Mouse (Mus musculus) MEL (cell line): Measurements from ENCODE around the gene Pik3ca. TPM values are rescaled to one million over a fixed set of nuclear protein-coding genes. Genes with fewer than 3 reads are reported as not detected.

Source experiments
- DNase-seq: peaks from one replicate; pipeline ENCODE4 v3.0.0; 2011; ENCODE audit warnings: low read depth, low spot score
- H3K27ac ChIP-seq: 2 replicates; pipeline ENCODE4 v1.5.1; 2012; ENCODE audit warnings: low read depth, mild to moderate bottlenecking, control low read depth, low read length, moderate library complexity; ENCODE audit not compliant: control insufficient read depth
- H3K27me3 ChIP-seq, 2 experiments: fragments of 150-350 bp in 1 of 2; sonication (generic) in 1 of 2; 2 replicates each; pipeline ENCODE4 v1.6.1; 2012; ENCODE audit warnings: low read length in 2 of 2, mild to moderate bottlenecking in 2 of 2, improper control_type of control experiment in 1 of 2, moderate library complexity in 1 of 2; ENCODE audit not compliant: insufficient read depth in 2 of 2, control insufficient read depth in 1 of 2
- H3K36me3 ChIP-seq, 2 experiments: 2 replicates each; pipeline ENCODE4 v1.6.1; 2012 to 2014; ENCODE audit warnings: low read length in 2 of 2, improper control_type of control experiment in 1 of 2, inconsistent platforms in 1 of 2, mild to moderate bottlenecking in 1 of 2; ENCODE audit not compliant: insufficient read depth in 2 of 2, control insufficient read depth in 1 of 2
- H3K4me1 ChIP-seq, 2 experiments: fragments of 150-350 bp in 1 of 2; sonication (generic) in 1 of 2; 2 replicates each; pipeline ENCODE4 v1.6.1; 2012; ENCODE audit warnings: low read length in 2 of 2, improper control_type of control experiment in 1 of 2, mild to moderate bottlenecking in 1 of 2; ENCODE audit not compliant: insufficient read depth in 2 of 2, control insufficient read depth in 1 of 2
- H3K4me3 ChIP-seq, 2 experiments: fragments of 150-350 bp in 1 of 2; sonication (generic) in 1 of 2; 2 replicates each; pipeline ENCODE4 v1.5.1; 2012; ENCODE audit warnings: low read depth in 2 of 2, low read length in 2 of 2, mild to moderate bottlenecking in 2 of 2, moderate library complexity in 2 of 2, control low read depth in 1 of 2, improper control_type of control experiment in 1 of 2; ENCODE audit not compliant: control insufficient read depth in 1 of 2, insufficient read depth in 1 of 2
- H3K79me2 ChIP-seq: 2 replicates; pipeline ENCODE4 v1.6.1; 2012; ENCODE audit warnings: mild to moderate bottlenecking, low read length, moderate library complexity; ENCODE audit not compliant: control insufficient read depth, poor library complexity, insufficient read depth
- H3K9ac ChIP-seq: 2 replicates; pipeline ENCODE4 v1.6.1; 2012; ENCODE audit warnings: low read depth, mild to moderate bottlenecking, control low read depth, low read length, moderate library complexity; ENCODE audit not compliant: control insufficient read depth, poor library complexity, severe bottlenecking
- H3K9me3 ChIP-seq: fragments of 150-350 bp; sonication (generic); replicated peaks from 2 replicates; pipeline ENCODE4 v1.6.1; 2012; ENCODE audit warnings: mild to moderate bottlenecking, low read length, improper control_type of control experiment, moderate library complexity; ENCODE audit not compliant: insufficient read depth
- BHLHE40 ChIP-seq: IDR thresholded peaks from 2 replicates; pipeline ENCODE4 v1.6.1; 2012; ENCODE audit warnings: low read depth, mild to moderate bottlenecking, inconsistent platforms, low read length, improper control_type of control experiment, borderline replicate concordance
- CHD1 ChIP-seq: IDR thresholded peaks from 2 replicates; pipeline ENCODE4 v1.6.1; 2012; ENCODE audit warnings: low read depth, mild to moderate bottlenecking, inconsistent platforms, low read length, improper control_type of control experiment
- CHD2 ChIP-seq: IDR thresholded peaks from 2 replicates; pipeline ENCODE4 v1.6.1; 2011; ENCODE audit warnings: low read length, improper control_type of control experiment
- CTCF ChIP-seq, 3 experiments: IDR thresholded peaks in 2 of 3; conservative IDR thresholded peaks in 1 of 3; 2 replicates each; pipeline ENCODE4 v1.5.1; 2011 to 2012; ENCODE audit warnings: low read length in 3 of 3, low read depth in 2 of 3, mild to moderate bottlenecking in 2 of 3, improper control_type of control experiment in 1 of 3, inconsistent platforms in 1 of 3, mixed read lengths in 1 of 3, moderate library complexity in 1 of 3; ENCODE audit not compliant: control insufficient read depth in 1 of 3, insufficient read depth in 1 of 3, poor library complexity in 1 of 3, severe bottlenecking in 1 of 3
- E2F4 ChIP-seq: IDR thresholded peaks from 2 replicates; pipeline ENCODE4 v1.6.1; 2011; ENCODE audit warnings: low read depth, low read length, improper control_type of control experiment, borderline replicate concordance
- ELF1 ChIP-seq: IDR thresholded peaks from 2 replicates; pipeline ENCODE4 v1.6.1; 2014; ENCODE audit warnings: low read depth, mild to moderate bottlenecking, inconsistent platforms, low read length, improper control_type of control experiment, moderate library complexity
- EP300 ChIP-seq, 2 experiments: IDR thresholded peaks; 2 replicates each; pipeline ENCODE4 v1.6.1; 2011; ENCODE audit warnings: improper control_type of control experiment in 2 of 2, low read length in 2 of 2, low read depth in 1 of 2, mild to moderate bottlenecking in 1 of 2
- ETS1 ChIP-seq: IDR thresholded peaks from 2 replicates; pipeline ENCODE4 v1.6.1; 2012; ENCODE audit warnings: low read depth, mild to moderate bottlenecking, inconsistent platforms, low read length, improper control_type of control experiment, moderate library complexity
- GABPA ChIP-seq: IDR thresholded peaks from 2 replicates; pipeline ENCODE4 v1.6.1; 2012; ENCODE audit warnings: low read depth, mild to moderate bottlenecking, inconsistent platforms, low read length, improper control_type of control experiment, moderate library complexity
- GATA1 ChIP-seq: IDR thresholded peaks from 2 replicates; pipeline ENCODE4 v1.6.1; 2011; ENCODE audit warnings: low read depth, low read length, improper control_type of control experiment
- JUND ChIP-seq: IDR thresholded peaks from 2 replicates; pipeline ENCODE4 v1.6.1; 2011; ENCODE audit warnings: low read depth, mild to moderate bottlenecking, improper control_type of control experiment, low read length
- KAT2A ChIP-seq: conservative IDR thresholded peaks from 2 replicates; pipeline ENCODE4 v1.6.1; 2012; ENCODE audit warnings: low read depth, low read length, improper control_type of control experiment, inconsistent platforms
- MAFK ChIP-seq: IDR thresholded peaks from 2 replicates; pipeline ENCODE4 v1.6.1; 2011; ENCODE audit warnings: low read depth, mild to moderate bottlenecking, low read length, improper control_type of control experiment, borderline replicate concordance
- MAX ChIP-seq: IDR thresholded peaks from 2 replicates; pipeline ENCODE4 v1.6.1; 2011; ENCODE audit warnings: low read length, improper control_type of control experiment
- MAZ ChIP-seq: IDR thresholded peaks from 2 replicates; pipeline ENCODE4 v1.6.1; 2012; ENCODE audit warnings: low read depth, mild to moderate bottlenecking, inconsistent platforms, low read length, improper control_type of control experiment
- MXI1 ChIP-seq: IDR thresholded peaks from 2 replicates; pipeline ENCODE4 v1.6.1; 2011; ENCODE audit warnings: mild to moderate bottlenecking, low read depth, low read length, improper control_type of control experiment
- MYB ChIP-seq: IDR thresholded peaks from 2 replicates; pipeline ENCODE4 v1.6.1; 2011; ENCODE audit warnings: mild to moderate bottlenecking, low read depth, low read length, improper control_type of control experiment
- MYC ChIP-seq: IDR thresholded peaks from 2 replicates; pipeline ENCODE4 v1.6.1; 2011; ENCODE audit warnings: low read depth, mild to moderate bottlenecking, low read length, improper control_type of control experiment, moderate library complexity
- NELFE ChIP-seq: IDR thresholded peaks from 2 replicates; pipeline ENCODE4 v1.6.1; 2011; ENCODE audit warnings: low read depth, low read length, improper control_type of control experiment
- NRF1 ChIP-seq: IDR thresholded peaks from 2 replicates; pipeline ENCODE4 v1.6.1; 2014; ENCODE audit warnings: low read depth, mild to moderate bottlenecking, inconsistent platforms, low read length, improper control_type of control experiment, moderate library complexity; ENCODE audit not compliant: poor library complexity, insufficient read depth, severe bottlenecking
- POLR2A ChIP-seq, 2 experiments: IDR thresholded peaks; 2 replicates each; pipeline ENCODE4 v1.6.1; 2011 to 2012; ENCODE audit warnings: low read length in 2 of 2, mild to moderate bottlenecking in 2 of 2, control low read depth in 1 of 2, improper control_type of control experiment in 1 of 2, low read depth in 1 of 2, moderate library complexity in 1 of 2; ENCODE audit not compliant: control insufficient read depth in 1 of 2, insufficient read depth in 1 of 2, poor library complexity in 1 of 2
- POLR2AphosphoS2 ChIP-seq: IDR thresholded peaks from 2 replicates; pipeline ENCODE4 v1.6.1; 2011; ENCODE audit warnings: low read length, improper control_type of control experiment
- POLR2AphosphoS5 ChIP-seq: IDR thresholded peaks from 2 replicates; pipeline ENCODE4 v1.6.1; 2012; ENCODE audit warnings: low read depth, borderline replicate concordance, mild to moderate bottlenecking, inconsistent platforms, low read length, moderate library complexity, mixed read lengths
- RAD21 ChIP-seq: IDR thresholded peaks from 2 replicates; pipeline ENCODE4 v1.6.1; 2011; ENCODE audit warnings: mild to moderate bottlenecking, low read depth, low read length, improper control_type of control experiment
- RCOR1 ChIP-seq: IDR thresholded peaks from 2 replicates; pipeline ENCODE4 v1.6.1; 2012; ENCODE audit warnings: low read depth, mild to moderate bottlenecking, inconsistent platforms, low read length, improper control_type of control experiment
- SIN3A ChIP-seq: IDR thresholded peaks from 2 replicates; pipeline ENCODE4 v1.6.1; 2012; ENCODE audit warnings: low read length, improper control_type of control experiment, inconsistent platforms
- SMC3 ChIP-seq: IDR thresholded peaks from 2 replicates; pipeline ENCODE4 v1.6.1; 2011; ENCODE audit warnings: low read depth, low read length, improper control_type of control experiment
- TAL1 ChIP-seq: IDR thresholded peaks from 2 replicates; pipeline ENCODE4 v1.6.1; 2012; ENCODE audit warnings: mild to moderate bottlenecking, inconsistent platforms, low read length, moderate library complexity, mixed read lengths
- TBP ChIP-seq: IDR thresholded peaks from 2 replicates; pipeline ENCODE4 v1.8.0; 2011; ENCODE audit warnings: low read depth, low read length, improper control_type of control experiment
- TCF12 ChIP-seq: IDR thresholded peaks from 2 replicates; pipeline ENCODE4 v1.6.1; 2014; ENCODE audit warnings: low read depth, mild to moderate bottlenecking, inconsistent platforms, low read length, improper control_type of control experiment, moderate library complexity
- UBTF ChIP-seq: IDR thresholded peaks from 2 replicates; pipeline ENCODE4 v1.6.1; 2012; ENCODE audit warnings: low read depth, mild to moderate bottlenecking, inconsistent platforms, low read length, improper control_type of control experiment, moderate library complexity, borderline replicate concordance; ENCODE audit not compliant: insufficient read depth
- USF1 ChIP-seq: IDR thresholded peaks from 2 replicates; pipeline ENCODE4 v1.6.1; 2014; ENCODE audit warnings: low read depth, mild to moderate bottlenecking, inconsistent platforms, low read length, improper control_type of control experiment, moderate library complexity
- USF2 ChIP-seq, 2 experiments: IDR thresholded peaks; 2 replicates each; pipeline ENCODE4 v1.6.1; 2011 to 2012; ENCODE audit warnings: improper control_type of control experiment in 2 of 2, low read length in 2 of 2, borderline replicate concordance in 1 of 2, inconsistent platforms in 1 of 2, low read depth in 1 of 2, mild to moderate bottlenecking in 1 of 2; ENCODE audit not compliant: insufficient read depth in 1 of 2
- ZKSCAN1 ChIP-seq: IDR thresholded peaks from 2 replicates; pipeline ENCODE4 v1.6.1; 2012; ENCODE audit warnings: low read depth, mild to moderate bottlenecking, inconsistent platforms, low read length, improper control_type of control experiment, moderate library complexity
- ZMIZ1 ChIP-seq: IDR thresholded peaks from 2 replicates; pipeline ENCODE4 v1.6.1; 2012; ENCODE audit warnings: low read depth, mild to moderate bottlenecking, inconsistent platforms, low read length, improper control_type of control experiment, moderate library complexity
- ZNF384 ChIP-seq: IDR thresholded peaks from 2 replicates; pipeline ENCODE4 v1.6.1; 2012; ENCODE audit warnings: low read depth, mild to moderate bottlenecking, inconsistent platforms, low read length, improper control_type of control experiment
- polyA plus RNA-seq, 2 experiments: library from polyadenylated mRNA; stranded (reverse) in 1 of 2; unstranded in 1 of 2; fragments of >175 nt in 1 of 2; fragments of >200 nt in 1 of 2; gene quantifications; 2 replicates each; pipeline versions ENCODE4 v1.2.1 to v1.2.4; 2012; ENCODE audit warnings: low replicate concordance in 2 of 2, low read depth in 1 of 2; ENCODE audit not compliant: insufficient read length in 2 of 2, insufficient read depth in 1 of 2, missing spikeins in 1 of 2
- total RNA-seq: library from RNA; depleted of rRNA; stranded (reverse); fragments of 300-350 nt; gene quantifications from 2 replicates; pipeline ENCODE4 v1.2.3, GENCODE M21; 2012; rRNA removed

Gene Pik3ca
- total RNA-seq (11.1 and 11.7 TPM in 2 replicates), polyA plus RNA-seq (10 to 100 TPM in 1 of 2 experiments, not detected in 1; 13.1 TPM)

- H3K4me3 ChIP-seq, result peak within 1 kb of the TSS; percentile 70 to 98
- peaks cover 30% of the 10 kb centered on the region for H3K79me2 ChIP-seq
- 0 out of 4 replicates have a peak, but pooled peaks cover 0 to 2% of the 10 kb centered on the region in 2 experiments for H3K36me3 ChIP-seq
- peaks cover 2 to 3% of the 10 kb centered on the region in 2 experiments; a peak in 1 of 4 replicates for H3K4me1 ChIP-seq
- H3K9me3 ChIP-seq, result no peaks in the 10 kb centered on the region
- peak; percentile 66 for DNase-seq
- H3K27me3 ChIP-seq, result no peaks in the 10 kb centered on the region
- peak within 1 kb of the TSS; percentile 87 for H3K9ac ChIP-seq
- H3K27ac ChIP-seq, result peak within 1 kb of the TSS; percentile 70
- TF ChIP-seq POLR2A (IDR thresholded peaks at IDR 0.05; ENCODE audit: control insufficient read depth in 1 of 2, insufficient read depth in 1 of 2, low read depth in 1 of 2, low read length in 2 of 2, poor library complexity in 1 of 2) (no peak), ZNF384 (no peak), JUND (no peak), UBTF (peak; percentile 96; the same call in 1 of the 2 replicates), ZMIZ1 (no peak), MYC (no peak), SIN3A (peak; percentile 73), CHD2 (no peak), MYB (no peak), TBP (0 out of 2 replicates have a peak, but pooled peaks have one; percentile 14), ETS1 (no peak), RAD21 (no peak), BHLHE40 (no peak), POLR2AphosphoS5 (no peak), NRF1 (0 out of 2 replicates have a peak, but pooled peaks have one; percentile 4), EP300 (IDR thresholded peaks at IDR 0.05; ENCODE audit: low read depth in 1 of 2, low read length in 2 of 2) (no peak), MXI1 (peak; percentile 58; the same call in 1 of the 2 replicates), USF1 (no peak), POLR2AphosphoS2 (no peak), ZKSCAN1 (no peak), TAL1 (no peak), SMC3 (no peak), TCF12 (no peak), MAX (no peak; the same call in 1 of the 2 replicates), USF2 (IDR thresholded peaks at IDR 0.05; ENCODE audit: borderline replicate concordance in 1 of 2, insufficient read depth in 1 of 2, low read depth in 1 of 2, low read length in 2 of 2) (no peak), GATA1 (no peak), ELF1 (no peak), RCOR1 (no peak), KAT2A (no peak), CTCF (IDR thresholded peaks at IDR 0.05 in 2 of 3, conservative IDR thresholded peaks at IDR 0.05 in 1 of 3; ENCODE audit: control insufficient read depth in 1 of 3, insufficient read depth in 1 of 3, low read depth in 2 of 3, low read length in 3 of 3, poor library complexity in 1 of 3, severe bottlenecking in 1 of 3) (no peak), NELFE (no peak), CHD1 (no peak), GABPA (no peak), MAZ (no peak), MAFK (no peak), E2F4 (no peak)
Measured at GRCm38 (mm10) chr3:32397461-32398174, at the start of gene Pik3ca. Pik3ca (plus strand) TSS chr3:32397671.
